Mouse (Mus musculus) hindbrain, embryonic 10.5 days (tissue): ENCODE data around the gene Clta. TPM values are rescaled to one million over a fixed set of nuclear protein-coding genes. Genes with fewer than 3 reads are reported as not detected.
A peak's percentile ranks its signal among the peaks of the same experiment; 100 is the strongest.

Source experiments
- DNase-seq: peaks from one replicate; pipeline ENCODE4 v3.0.0-alpha.2; 2017; ENCODE audit warnings: low spot score
- H3K27ac ChIP-seq: fragments of 300-500 bp; sonication (generic); 2 replicates; pipeline ENCODE4 v1.5.1; 2016; ENCODE audit warnings: mild to moderate bottlenecking, moderate library complexity
- H3K27me3 ChIP-seq: fragments of 300-500 bp; sonication (generic); 2 replicates; pipeline ENCODE4 v1.6.1; 2016; ENCODE audit warnings: mild to moderate bottlenecking; ENCODE audit not compliant: poor library complexity, insufficient read depth, severe bottlenecking
- H3K36me3 ChIP-seq: fragments of 300-500 bp; sonication (generic); 2 replicates; pipeline ENCODE4 v1.6.1; 2016; ENCODE audit warnings: mild to moderate bottlenecking, moderate library complexity
- H3K4me1 ChIP-seq: fragments of 300-500 bp; sonication (generic); replicated peaks from 2 replicates; pipeline ENCODE4 v1.6.1; 2016; ENCODE audit warnings: mild to moderate bottlenecking
- H3K4me3 ChIP-seq: fragments of 300-500 bp; sonication (generic); 2 replicates; pipeline ENCODE4 v1.5.1; 2016; ENCODE audit warnings: mild to moderate bottlenecking, moderate library complexity
- H3K9me3 ChIP-seq: fragments of 300-500 bp; sonication (generic); 2 replicates; pipeline ENCODE4 v1.6.1; 2016; ENCODE audit warnings: mild to moderate bottlenecking, moderate library complexity
- WGBS: fragments of 180-500 bp; shearing (Covaris S2); methylation state at CpG from one replicate; pipeline ENCODE4 v1.1.7; 2016; 5-methylcytosine and 5-hydroxymethylcytosine counted together
- polyA plus RNA-seq: library from polyadenylated mRNA; unstranded; fragments of >200 nt; fragmentation: Nextera tagmentation; extraction: Ambion mirVana; gene quantifications from 2 replicates; pipeline ENCODE4 v1.2.1, GENCODE M21; 2016

Clta gene
- polyA plus RNA-seq: 220 and 239 TPM in 2 replicates

DNA sequence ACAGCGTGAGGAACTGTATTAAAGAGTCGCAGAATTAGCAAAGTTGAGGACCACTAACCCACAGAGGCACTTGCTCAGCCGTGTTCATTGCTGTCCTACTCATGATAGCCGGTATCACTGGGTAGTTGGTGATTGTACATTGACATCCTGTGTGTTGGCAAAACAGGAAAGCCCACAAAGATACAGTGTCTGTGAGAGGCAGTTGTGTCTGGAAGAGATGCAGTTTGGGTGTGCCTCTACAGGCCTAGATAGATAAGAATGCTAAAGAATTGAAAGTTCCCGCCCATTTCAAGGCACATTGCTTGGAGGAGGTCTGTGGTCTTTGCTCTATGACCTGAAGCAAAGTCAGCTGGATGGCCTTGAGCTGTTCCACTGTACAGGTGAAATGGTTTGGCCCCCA is at the start of gene Clta:
Gene Clta, plus strand, starts transcription at position 327 of the 400 bp plus-strand sequence.
- Histone ChIP-seq H3K36me3 (no peaks in the 10 kb centered on the region), H3K27ac (no peak within 1 kb of the TSS), H3K4me1 (no peaks in the 10 kb centered on the region), H3K9me3 (peaks cover 4% of the 10 kb centered on the region; the same call in 1 of the 2 replicates), H3K4me3 (no peak within 1 kb of the TSS), H3K27me3 (no peaks in the 10 kb centered on the region)
- WGBS: 90% methylated on average over 5 of the region's 5 CpGs
- no peak for DNase-seq

DNA sequence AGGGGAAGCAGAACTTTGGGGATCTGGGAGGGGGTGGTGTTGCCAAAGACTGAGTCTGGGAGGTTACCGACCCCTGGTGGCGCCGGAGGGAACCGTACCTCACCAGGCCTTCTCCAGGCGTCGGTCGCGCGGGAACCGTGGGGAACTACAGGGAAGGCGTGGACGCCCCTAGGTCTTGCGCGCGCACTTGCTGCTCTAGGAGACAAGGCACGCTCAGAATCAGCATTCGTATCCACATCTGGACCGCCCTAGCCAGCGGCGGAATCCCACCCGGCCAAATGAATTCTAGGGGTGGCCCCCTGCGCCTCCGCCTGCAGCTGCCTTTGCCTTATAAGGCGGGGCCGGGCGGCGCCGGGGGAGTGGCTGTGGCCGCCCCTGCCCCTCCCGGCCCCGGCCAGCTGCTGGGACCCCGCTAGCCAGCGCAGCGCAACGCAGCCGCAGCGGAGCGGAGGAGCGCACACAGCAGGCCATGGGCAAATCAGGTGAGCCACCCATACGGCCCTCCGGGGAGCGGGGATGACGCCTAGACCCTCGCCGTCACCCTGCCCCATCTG is 46.9 kb upstream of the Clta start, which contains the start of gene Glipr2:
Gene Glipr2, plus strand, starts transcription at position 110 of the 554 bp plus-strand sequence.
- Histone ChIP-seq H3K9me3 (no peaks in the 10 kb centered on the region), H3K4me3 (peak within 1 kb of the TSS; percentile 81), H3K27me3 (peaks cover 39% of the 10 kb centered on the region), H3K27ac (peak within 1 kb of the TSS; percentile 91), H3K4me1 (peaks cover 30% of the 10 kb centered on the region), H3K36me3 (no peaks in the 10 kb centered on the region)
- peak; percentile 92 for DNase-seq
- WGBS: under 1% methylated on average over 45 of the region's 45 CpGs

DNA sequence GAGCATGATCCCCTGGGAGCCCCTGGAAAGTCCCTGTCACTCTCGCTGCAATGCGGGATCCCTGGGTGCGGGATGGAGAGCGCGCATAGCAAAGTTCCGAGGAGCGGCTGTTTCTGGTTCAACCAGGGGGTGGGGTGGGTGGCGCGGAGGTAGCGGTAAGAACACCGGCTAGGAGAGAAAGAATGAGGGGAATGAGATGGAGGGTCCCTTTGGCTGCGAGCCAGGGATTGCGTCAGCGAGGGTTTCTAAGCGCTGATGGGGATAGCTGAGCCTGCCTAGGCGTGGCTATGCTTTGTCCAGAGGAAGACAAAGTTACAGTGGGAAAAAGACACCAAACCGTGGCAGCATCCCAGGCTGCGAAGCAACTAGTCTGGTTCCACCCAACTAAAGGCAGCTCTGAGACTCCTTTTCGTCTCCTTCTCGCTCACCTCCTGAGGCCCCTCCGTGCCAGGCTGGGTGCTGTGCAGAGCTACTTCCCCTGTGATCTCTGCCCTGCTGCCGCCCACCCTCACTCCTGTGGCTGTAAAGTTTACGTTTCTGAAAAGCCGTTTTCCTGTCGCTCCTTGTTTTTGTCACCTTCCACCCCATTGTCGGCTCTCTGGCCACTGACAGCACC is 46.3 kb upstream of the Clta start:
- under 1% methylated on average over 26 of the region's 26 CpGs for WGBS
- H3K4me1 ChIP-seq: peaks cover 30% of the 10 kb centered on the region
- peaks cover 39% of the 10 kb centered on the region for H3K27me3 ChIP-seq
- H3K4me3 ChIP-seq: peak overlapping the region; percentile 81
- H3K9me3 ChIP-seq: no peaks in the 10 kb centered on the region
- H3K36me3 ChIP-seq: no peaks in the 10 kb centered on the region
- H3K27ac ChIP-seq: peak overlapping the region; percentile 91
- DNase-seq: peak; percentile 75

DNA sequence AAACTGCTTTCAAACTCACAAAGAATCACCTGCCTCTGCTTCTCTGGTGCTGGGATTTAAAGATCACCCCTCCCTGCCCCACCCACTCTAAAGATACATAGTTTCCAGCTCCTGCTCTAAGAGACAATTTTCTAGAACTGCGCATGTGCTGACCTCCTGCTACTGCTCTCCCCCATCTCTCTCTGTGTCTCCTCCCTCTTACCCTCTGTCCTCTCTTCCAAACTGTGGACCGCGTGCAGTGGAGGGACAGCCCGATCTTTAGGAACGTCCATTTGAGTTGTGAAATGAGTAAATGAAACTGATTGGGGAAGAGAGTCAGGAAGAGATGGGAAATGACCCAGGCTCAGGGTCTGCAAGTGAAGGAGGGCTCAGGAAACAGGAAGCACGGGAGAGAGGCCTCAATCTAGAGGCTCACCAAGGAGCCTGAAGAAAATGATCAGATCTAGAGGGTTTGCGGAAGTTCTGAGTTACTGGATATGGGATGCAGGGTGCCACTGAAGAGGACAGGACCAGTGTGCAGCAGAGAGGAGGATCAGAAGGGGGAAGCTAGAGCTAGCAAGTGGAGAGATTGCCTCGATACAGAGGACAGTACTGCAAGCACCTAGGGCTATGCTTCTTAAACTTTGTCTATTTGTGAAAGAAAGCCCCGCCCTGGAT is 44.6 kb upstream of the Clta start:
- peaks cover 39% of the 10 kb centered on the region for H3K4me1 ChIP-seq
- H3K36me3 ChIP-seq: no peaks in the 10 kb centered on the region
- H3K27me3 ChIP-seq: peaks cover 43% of the 10 kb centered on the region
- H3K27ac ChIP-seq: no peak overlapping the region
- peak overlapping the region; percentile 16; the same call in 1 of the 2 replicates for H3K4me3 ChIP-seq
- DNase-seq: no peak
- WGBS: 70% methylated on average over 9 of the region's 9 CpGs
- no peaks in the 10 kb centered on the region for H3K9me3 ChIP-seq

DNA sequence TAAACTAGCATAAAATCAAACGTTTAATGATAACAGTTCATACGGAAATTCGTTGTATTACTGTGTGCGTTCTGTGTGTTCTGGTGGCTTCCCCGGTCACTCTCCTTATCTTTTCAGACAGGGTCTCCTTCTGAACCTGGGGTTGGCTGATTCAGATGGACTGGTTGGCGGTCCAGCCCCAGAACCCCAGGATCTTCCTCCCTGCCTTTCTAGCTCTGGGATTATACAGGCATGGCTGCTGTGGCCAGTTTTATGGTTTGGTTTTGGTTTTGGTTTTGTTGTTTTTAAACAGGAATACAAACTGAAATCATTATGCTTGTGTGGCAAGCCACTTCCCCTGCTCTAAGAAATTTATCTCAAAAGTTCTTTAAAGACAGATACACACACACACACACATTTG is 44.0 kb upstream of the Clta start:
- H3K4me1 ChIP-seq: peaks cover 44% of the 10 kb centered on the region
- WGBS: 91% methylated on average over 6 of the region's 6 CpGs
- H3K27me3 ChIP-seq: peaks cover 43% of the 10 kb centered on the region
- H3K9me3 ChIP-seq: no peaks in the 10 kb centered on the region
- H3K27ac ChIP-seq: no peak overlapping the region
- DNase-seq: no peak
- no peak overlapping the region for H3K4me3 ChIP-seq
- no peaks in the 10 kb centered on the region for H3K36me3 ChIP-seq

DNA sequence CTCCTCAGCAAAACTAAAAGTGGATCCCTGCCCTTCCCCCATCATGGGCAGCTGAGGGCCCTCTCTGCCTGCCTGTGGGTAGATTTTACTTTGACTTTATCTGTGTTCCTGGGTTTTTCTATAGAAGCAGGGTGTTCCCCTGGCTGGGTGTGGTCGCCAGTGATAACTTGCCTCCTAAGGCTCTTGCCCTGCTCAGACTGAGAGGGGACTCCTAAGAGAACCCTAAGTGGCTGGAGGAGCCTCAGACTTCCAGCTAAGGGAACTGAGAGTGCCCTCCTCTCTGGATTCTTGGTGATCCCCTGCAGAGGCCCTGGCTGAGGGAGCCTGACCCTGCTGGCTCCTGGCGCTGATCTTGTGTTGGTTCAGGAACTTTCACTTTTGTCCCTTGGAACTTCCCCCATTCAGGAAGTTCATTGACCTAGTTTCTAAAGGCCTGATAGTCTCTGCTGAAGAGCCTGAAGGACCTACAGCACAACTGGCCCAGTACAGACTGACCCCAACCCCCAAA is 39.9 kb upstream of the Clta start:
- WGBS: 53% methylated on average over 2 of the region's 2 CpGs
- peaks cover 47% of the 10 kb centered on the region for H3K4me1 ChIP-seq
- H3K9me3 ChIP-seq: no peaks in the 10 kb centered on the region
- no peak for DNase-seq
- H3K27ac ChIP-seq: peak overlapping the region; percentile 64; the same call in 1 of the 2 replicates
- no peak overlapping the region for H3K4me3 ChIP-seq
- peaks cover 28% of the 10 kb centered on the region for H3K27me3 ChIP-seq
- H3K36me3 ChIP-seq: no peaks in the 10 kb centered on the region

DNA sequence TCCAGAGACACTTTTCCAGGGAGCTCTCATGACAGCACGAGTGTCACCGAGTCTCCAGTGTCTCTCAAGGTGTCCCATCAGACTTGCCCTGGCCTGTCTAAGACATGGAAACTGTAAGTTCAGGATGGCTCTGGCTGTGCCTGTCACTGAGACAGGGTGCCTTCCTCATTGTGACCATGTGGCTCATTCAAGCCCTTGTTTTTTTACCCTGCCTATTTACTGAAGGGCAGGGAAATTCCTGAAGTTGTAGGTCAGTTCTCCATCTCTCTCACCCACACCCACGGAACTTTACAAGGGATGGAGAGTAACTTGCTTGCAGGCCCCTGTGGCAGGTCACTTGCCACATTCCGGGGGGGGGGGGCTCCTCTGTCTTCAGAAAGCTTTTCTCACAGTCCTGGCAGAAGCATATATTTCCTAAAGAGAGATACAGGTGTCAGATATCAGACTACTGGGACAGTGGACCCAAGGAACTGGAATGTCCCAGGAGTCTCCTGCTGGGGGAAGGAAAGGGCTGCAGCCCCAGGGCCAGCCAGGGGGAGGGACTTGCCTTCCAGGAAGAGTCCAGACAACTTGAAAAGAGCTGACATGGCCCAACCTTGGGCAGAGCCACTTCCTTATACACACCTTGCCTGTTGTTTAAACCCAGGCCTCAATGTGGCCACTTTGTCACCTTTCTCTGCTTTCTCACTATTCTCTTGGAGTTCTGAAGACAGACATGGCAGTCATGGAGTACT is 39.1 kb upstream of the Clta start:
- WGBS: 51% methylated on average over 4 of the region's 4 CpGs
- H3K27me3 ChIP-seq: peaks cover 25% of the 10 kb centered on the region
- H3K36me3 ChIP-seq: no peaks in the 10 kb centered on the region
- no peak for DNase-seq
- no peaks in the 10 kb centered on the region for H3K9me3 ChIP-seq
- H3K4me1 ChIP-seq: peaks cover 48% of the 10 kb centered on the region
- H3K4me3 ChIP-seq: no peak overlapping the region
- peak overlapping the region; percentile 64 for H3K27ac ChIP-seq

DNA sequence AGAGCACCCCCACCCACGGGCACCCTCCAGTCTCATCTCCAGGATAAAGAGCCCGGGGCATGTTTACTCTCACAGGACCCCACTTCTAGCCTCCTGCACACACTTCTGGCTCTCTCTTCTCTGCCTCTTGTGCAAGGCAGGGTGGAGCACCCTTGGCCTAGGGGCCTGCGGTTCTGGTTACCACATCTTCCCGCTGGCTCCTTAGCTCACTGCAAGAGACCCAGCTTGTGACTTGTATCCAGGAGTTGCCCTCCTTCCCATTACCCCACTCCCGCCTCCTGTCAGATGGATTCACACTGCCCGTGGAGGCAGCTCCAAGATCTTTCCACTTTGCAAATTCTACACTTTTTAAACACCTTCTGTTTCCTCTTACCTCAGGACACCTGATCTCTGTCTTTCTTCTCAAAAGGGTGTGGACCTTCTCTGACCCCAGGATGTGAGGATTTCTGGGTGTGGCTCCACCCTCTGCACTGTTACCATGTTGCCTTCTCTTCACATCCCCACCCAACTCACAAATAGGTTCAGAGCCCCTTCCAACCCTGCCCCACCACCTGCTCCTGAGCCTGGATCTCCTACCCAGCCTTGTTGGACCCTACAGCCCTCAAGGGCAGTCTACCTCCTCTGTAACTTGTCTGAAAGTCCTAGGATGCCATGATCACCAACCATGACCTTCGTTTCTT is 38.3 kb upstream of the Clta start:
- peaks cover 26% of the 10 kb centered on the region for H3K27me3 ChIP-seq

DNA sequence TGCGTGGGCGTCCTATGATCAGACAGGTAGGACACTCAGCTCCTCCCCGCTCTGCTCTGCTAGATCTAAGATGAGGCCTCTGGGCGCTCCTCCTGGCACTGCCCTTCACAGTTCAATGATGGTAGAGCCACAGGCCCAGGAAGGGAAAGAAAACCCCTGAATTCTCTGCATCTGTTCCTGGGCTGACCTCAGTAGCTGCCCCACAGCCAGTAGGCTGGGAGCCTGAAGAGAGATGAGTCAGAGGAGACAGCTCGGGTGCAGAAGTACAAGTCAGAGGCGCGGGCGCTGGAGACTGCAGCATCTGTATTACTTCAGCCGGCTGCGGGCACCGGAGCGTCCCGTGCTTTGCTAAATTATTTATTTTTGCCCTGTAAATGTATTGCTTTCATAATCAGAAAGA is 35.6 kb upstream of the Clta start:
- peaks cover 25% of the 10 kb centered on the region for H3K27me3 ChIP-seq
- peak overlapping the region; percentile 59; the same call in 1 of the 2 replicates for H3K27ac ChIP-seq
- H3K4me1 ChIP-seq: peaks cover 76% of the 10 kb centered on the region

More for the DNA sequence above, 38.3 kb upstream of the Clta start:
- Histone ChIP-seq H3K36me3 (0 out of 2 replicates have a peak, but pooled peaks cover 3% of the 10 kb centered on the region), H3K4me1 (peaks cover 57% of the 10 kb centered on the region), H3K9me3 (no peaks in the 10 kb centered on the region), H3K27ac (0 out of 2 replicates have a peak overlapping the region, but pooled peaks have one; percentile 35), H3K4me3 (no peak overlapping the region)
- 84% methylated on average over 7 of the region's 7 CpGs for WGBS
- DNase-seq: no peak

DNA sequence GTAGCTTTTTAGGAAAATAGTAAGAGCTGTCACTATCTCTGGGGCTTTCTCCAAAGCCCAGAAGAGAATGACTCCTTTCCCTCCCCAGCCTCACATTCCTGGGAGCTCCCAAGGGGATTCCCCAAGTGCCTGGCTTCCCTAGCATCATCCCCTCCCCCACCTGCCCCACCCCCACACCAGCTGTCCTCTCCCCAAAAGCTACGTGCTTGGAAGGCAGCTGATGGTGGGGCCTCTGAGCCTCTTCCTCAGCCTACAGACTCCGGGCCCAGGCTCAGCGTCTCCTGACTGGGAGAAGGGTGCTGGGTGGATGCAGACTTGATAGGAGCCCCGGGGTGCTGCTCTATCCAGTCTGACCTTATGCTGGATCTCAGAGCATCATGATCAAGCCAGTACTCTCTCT is 34.9 kb upstream of the Clta start:
- peaks cover 22% of the 10 kb centered on the region for H3K27me3 ChIP-seq
- H3K27ac ChIP-seq: peak overlapping the region; percentile 75
- no peaks in the 10 kb centered on the region for H3K9me3 ChIP-seq
- 13% methylated on average over 4 of the region's 4 CpGs for WGBS
- peaks cover 73% of the 10 kb centered on the region for H3K4me1 ChIP-seq
- H3K4me3 ChIP-seq: no peak overlapping the region
- DNase-seq: peak; percentile 62
- H3K36me3 ChIP-seq: 0 out of 2 replicates have a peak, but pooled peaks cover 3% of the 10 kb centered on the region

More for the DNA sequence above, 35.6 kb upstream of the Clta start:
- Histone ChIP-seq H3K36me3 (0 out of 2 replicates have a peak, but pooled peaks cover 3% of the 10 kb centered on the region), H3K4me3 (no peak overlapping the region), H3K9me3 (no peaks in the 10 kb centered on the region)
- 45% methylated on average over 13 of the region's 13 CpGs for WGBS
- DNase-seq: no peak

DNA sequence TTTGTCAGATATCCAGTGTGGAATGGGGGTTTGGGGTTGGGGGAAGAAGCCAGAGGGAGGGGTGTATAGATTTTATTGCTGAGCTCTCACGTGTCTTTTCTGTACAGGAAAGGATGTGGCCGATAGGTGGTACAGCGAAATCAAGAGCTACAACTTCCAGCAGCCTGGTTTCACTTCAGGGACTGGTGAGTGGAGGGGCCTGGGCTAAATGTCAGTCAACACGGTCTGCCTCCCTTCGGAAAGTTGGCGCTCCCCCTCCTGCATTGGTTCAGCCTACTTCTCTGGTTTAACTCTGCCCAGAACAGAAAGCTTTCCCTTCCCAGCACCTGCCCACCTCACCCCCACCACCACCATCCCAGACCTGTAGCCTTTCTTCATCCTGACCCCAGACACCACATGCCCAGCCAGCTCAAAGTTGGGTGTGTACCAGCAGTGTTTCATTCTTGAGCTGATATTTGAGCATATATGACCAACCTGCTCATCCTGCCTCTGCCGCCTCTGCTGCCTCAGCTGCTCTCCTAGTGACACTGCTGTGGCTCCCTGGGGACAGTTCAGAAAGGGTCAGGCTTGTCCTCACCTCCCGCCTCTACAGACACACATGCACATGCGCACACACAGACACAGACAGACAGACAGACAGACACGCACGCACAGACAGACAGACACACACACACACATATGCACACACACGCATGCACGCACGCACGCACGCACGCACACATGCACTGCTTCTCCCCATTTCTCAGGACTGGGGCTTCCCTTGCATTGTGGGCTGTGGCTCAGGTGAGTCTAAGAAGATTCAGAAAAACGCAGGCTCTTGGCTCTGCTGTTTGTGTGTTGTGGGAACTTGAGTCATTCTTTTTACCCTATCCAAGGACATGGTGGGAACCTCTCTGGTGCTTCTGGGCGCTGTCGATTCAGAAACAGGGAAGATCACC is 33.6 kb upstream of the Clta start:
- H3K4me3 ChIP-seq: no peak overlapping the region
- 79% methylated on average over 20 of the region's 20 CpGs for WGBS
- H3K9me3 ChIP-seq: no peaks in the 10 kb centered on the region
- peak overlapping the region; percentile 75; the same call in 1 of the 2 replicates for H3K27ac ChIP-seq
- peaks cover 60% of the 10 kb centered on the region for H3K4me1 ChIP-seq
- peaks cover 22% of the 10 kb centered on the region for H3K27me3 ChIP-seq
- DNase-seq: no peak
- 0 out of 2 replicates have a peak, but pooled peaks cover 3% of the 10 kb centered on the region for H3K36me3 ChIP-seq
